Mouse (Mus musculus): ENCODE data around the gene Grid2. TPM values are rescaled to one million over a fixed set of nuclear protein-coding genes. Genes with fewer than 3 reads are reported as not detected.

Gene Grid2
- total and polyA plus RNA-seq, 3 experiments: not detected

DNA sequence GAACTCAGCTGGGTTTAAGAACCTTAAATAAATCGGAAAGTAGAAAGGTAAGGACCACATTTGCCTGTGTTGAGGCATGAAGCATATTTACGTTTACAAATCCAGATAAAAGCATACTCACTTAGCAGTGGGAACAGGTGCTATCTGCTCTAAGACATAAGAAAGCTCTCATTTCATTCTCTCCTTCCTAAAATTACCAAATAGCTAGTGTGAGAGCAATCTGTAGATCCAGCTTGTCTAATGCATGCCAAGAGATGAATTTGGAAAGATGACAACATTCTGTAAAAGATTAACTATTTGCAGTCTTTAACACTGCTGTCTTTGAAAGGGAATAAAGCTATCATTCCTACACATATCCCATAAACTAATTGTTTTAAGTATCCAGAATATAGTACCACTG is 858.9 kb downstream of the Grid2 start:
- no peaks in the 10 kb centered on the region for H3K79me2 ChIP-seq (ENCODE audit: control insufficient read depth, insufficient read depth, low read length, poor library complexity)
- no peak for DNase-seq (ENCODE audit: low read depth, low spot score)
- H3K4me1 ChIP-seq (ENCODE audit: control insufficient read depth in 1 of 2, insufficient read depth in 2 of 2, low read length in 2 of 2): no peaks in the 10 kb centered on the region

DNA sequence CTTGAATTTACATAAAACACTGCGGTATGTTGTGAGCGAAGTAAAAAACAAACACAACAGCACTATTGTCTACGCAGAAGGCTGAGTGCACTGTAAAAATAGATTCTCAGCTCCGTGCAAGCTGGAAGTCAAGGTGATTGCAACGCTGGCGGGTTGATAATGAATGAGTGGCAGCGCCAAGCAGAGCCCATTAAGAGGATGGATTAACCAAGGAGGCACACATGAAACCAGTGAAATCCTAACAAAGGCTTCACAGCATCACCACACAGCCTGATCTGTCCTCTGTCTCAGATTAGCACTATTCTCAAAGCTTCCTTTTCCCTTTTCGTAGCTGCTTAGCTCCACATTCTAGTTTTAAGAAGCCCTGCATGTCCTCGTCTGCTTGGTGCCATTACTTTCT is 880.6 kb downstream of the Grid2 start:
- H3K4me1 ChIP-seq (ENCODE audit: control insufficient read depth in 1 of 2, insufficient read depth in 2 of 2, low read length in 2 of 2): no peaks in the 10 kb centered on the region
- H3K27ac ChIP-seq (ENCODE audit: control insufficient read depth, low read depth, low read length): no peak overlapping the region
- no peak overlapping the region for H3K9ac ChIP-seq (ENCODE audit: control insufficient read depth, low read depth, low read length, poor library complexity, severe bottlenecking)
- no peaks in the 10 kb centered on the region for H3K36me3 ChIP-seq (ENCODE audit: control insufficient read depth in 1 of 2, insufficient read depth in 2 of 2, low read length in 2 of 2)
- DNase-seq (ENCODE audit: low read depth, low spot score): no peak
- H3K4me3 ChIP-seq (ENCODE audit: control insufficient read depth in 1 of 2, insufficient read depth in 1 of 2, low read depth in 2 of 2, low read length in 2 of 2): no peak overlapping the region
- H3K27me3 ChIP-seq (ENCODE audit: control insufficient read depth in 1 of 2, insufficient read depth in 2 of 2, low read length in 2 of 2): no peaks in the 10 kb centered on the region; a peak in 1 of 4 replicates
- no peaks in the 10 kb centered on the region for H3K9me3 ChIP-seq (replicated peaks; ENCODE audit: insufficient read depth, low read length)
- H3K79me2 ChIP-seq (ENCODE audit: control insufficient read depth, insufficient read depth, low read length, poor library complexity): no peaks in the 10 kb centered on the region
- TF ChIP-seq CTCF (IDR thresholded peaks at IDR 0.05 in 2 of 3, conservative IDR thresholded peaks at IDR 0.05 in 1 of 3; ENCODE audit: control insufficient read depth in 1 of 3, insufficient read depth in 1 of 3, low read depth in 2 of 3, low read length in 3 of 3, poor library complexity in 1 of 3, severe bottlenecking in 1 of 3) (no peak), TAL1 (IDR thresholded peaks at IDR 0.05; ENCODE audit: low read length) (no peak), GABPA (IDR thresholded peaks at IDR 0.05; ENCODE audit: low read depth, low read length) (no peak), ETS1 (IDR thresholded peaks at IDR 0.05; ENCODE audit: low read depth, low read length) (no peak), MAFK (IDR thresholded peaks at IDR 0.05; ENCODE audit: borderline replicate concordance, low read depth, low read length) (no peak), E2F4 (IDR thresholded peaks at IDR 0.05; ENCODE audit: borderline replicate concordance, low read depth, low read length) (no peak), POLR2A (IDR thresholded peaks at IDR 0.05; ENCODE audit: control insufficient read depth in 1 of 2, insufficient read depth in 1 of 2, low read depth in 1 of 2, low read length in 2 of 2, poor library complexity in 1 of 2) (no peak), POLR2AphosphoS2 (IDR thresholded peaks at IDR 0.05; ENCODE audit: low read length) (no peak), TBP (IDR thresholded peaks at IDR 0.05; ENCODE audit: low read depth, low read length) (no peak), MYB (IDR thresholded peaks at IDR 0.05; ENCODE audit: low read depth, low read length) (no peak), JUND (IDR thresholded peaks at IDR 0.05; ENCODE audit: low read depth, low read length) (no peak), HCFC1 (IDR thresholded peaks at IDR 0.05; ENCODE audit: low read depth, low read length) (no peak), ZC3H11A (IDR thresholded peaks at IDR 0.05; ENCODE audit: low read depth, low read length) (no peak), ELF1 (IDR thresholded peaks at IDR 0.05; ENCODE audit: low read depth, low read length) (no peak), MAX (IDR thresholded peaks at IDR 0.05; ENCODE audit: low read length) (no peak), MYC (IDR thresholded peaks at IDR 0.05; ENCODE audit: low read depth, low read length) (no peak), KAT2A (conservative IDR thresholded peaks at IDR 0.05; ENCODE audit: low read depth, low read length) (no peak), TCF12 (IDR thresholded peaks at IDR 0.05; ENCODE audit: low read depth, low read length) (no peak), MAZ (IDR thresholded peaks at IDR 0.05; ENCODE audit: low read depth, low read length) (no peak)

More for the DNA sequence above, 858.9 kb downstream of the Grid2 start:
- Histone ChIP-seq H3K27me3 (ENCODE audit: control insufficient read depth in 1 of 2, insufficient read depth in 2 of 2, low read length in 2 of 2) (no peaks in the 10 kb centered on the region), H3K27ac (ENCODE audit: control insufficient read depth, low read depth, low read length) (no peak overlapping the region), H3K4me3 (ENCODE audit: control insufficient read depth in 1 of 2, insufficient read depth in 1 of 2, low read depth in 2 of 2, low read length in 2 of 2) (no peak overlapping the region), H3K9me3 (replicated peaks; ENCODE audit: insufficient read depth, low read length) (no peaks in the 10 kb centered on the region), H3K9ac (ENCODE audit: control insufficient read depth, low read depth, low read length, poor library complexity, severe bottlenecking) (no peak overlapping the region), H3K36me3 (ENCODE audit: control insufficient read depth in 1 of 2, insufficient read depth in 2 of 2, low read length in 2 of 2) (no peaks in the 10 kb centered on the region)
- TF ChIP-seq BHLHE40 (IDR thresholded peaks at IDR 0.05; ENCODE audit: borderline replicate concordance, low read depth, low read length) (no peak), MAFK (IDR thresholded peaks at IDR 0.05; ENCODE audit: borderline replicate concordance, low read depth, low read length) (no peak), GATA1 (IDR thresholded peaks at IDR 0.05; ENCODE audit: low read depth, low read length) (no peak), GABPA (IDR thresholded peaks at IDR 0.05; ENCODE audit: low read depth, low read length) (no peak), JUND (IDR thresholded peaks at IDR 0.05; ENCODE audit: low read depth, low read length) (no peak), POLR2A (IDR thresholded peaks at IDR 0.05; ENCODE audit: control insufficient read depth in 1 of 2, insufficient read depth in 1 of 2, low read depth in 1 of 2, low read length in 2 of 2, poor library complexity in 1 of 2) (no peak), ELF1 (IDR thresholded peaks at IDR 0.05; ENCODE audit: low read depth, low read length) (no peak), ZC3H11A (IDR thresholded peaks at IDR 0.05; ENCODE audit: low read depth, low read length) (no peak), POLR2AphosphoS2 (IDR thresholded peaks at IDR 0.05; ENCODE audit: low read length) (no peak), E2F4 (IDR thresholded peaks at IDR 0.05; ENCODE audit: borderline replicate concordance, low read depth, low read length) (no peak), TBP (IDR thresholded peaks at IDR 0.05; ENCODE audit: low read depth, low read length) (no peak), POLR2AphosphoS5 (IDR thresholded peaks at IDR 0.05; ENCODE audit: borderline replicate concordance, low read depth, low read length) (no peak), MXI1 (IDR thresholded peaks at IDR 0.05; ENCODE audit: low read depth, low read length) (no peak), ETS1 (IDR thresholded peaks at IDR 0.05; ENCODE audit: low read depth, low read length) (no peak), ZKSCAN1 (IDR thresholded peaks at IDR 0.05; ENCODE audit: low read depth, low read length) (no peak), TCF12 (IDR thresholded peaks at IDR 0.05; ENCODE audit: low read depth, low read length) (no peak), CHD1 (IDR thresholded peaks at IDR 0.05; ENCODE audit: low read depth, low read length) (no peak), SMC3 (IDR thresholded peaks at IDR 0.05; ENCODE audit: low read depth, low read length) (no peak)

Measured in MEL (cell line).